ENCODE assay signal across 32 mouse cellular contexts in genomic region chr15:91281521-91281920, GRCm38 (mm10).
DNase-seq lines count a peak whose midpoint lies in the region; ATAC-seq and TF ChIP-seq lines count a peak whose summit lies in the region.
"Had no signal": no experiment of that assay in that cellular context is flagged by ENCODE, and none has a peak within 500 bp of the region (broad histone marks: within the 10 kb centered on the region; RNA-seq: fewer than 3 reads in every experiment).

No protein-coding gene starts in this region.

- ATAC-seq in lung, postnatal 0 days: no peak
- no peak for ATAC-seq in hindbrain, postnatal 0 days
- ATAC-seq: liver, embryonic 12.5 days; liver, postnatal 0 days had no signal

- no peaks in the 10 kb centered on the region for H3K4me1 ChIP-seq in lung, postnatal 0 days (ENCODE audit: insufficient read depth, low read depth, low read length)
- no peaks in the 10 kb centered on the region for H3K4me1 ChIP-seq in hindbrain, postnatal 0 days (ENCODE audit: insufficient read depth, low read length)
- H3K4me1 ChIP-seq: embryonic facial prominence, embryonic 10.5 days; embryonic facial prominence, embryonic 15.5 days; forebrain, embryonic 12.5 days; hindbrain, embryonic 10.5 days; hindbrain, embryonic 15.5 days; kidney, embryonic 15.5 days; limb, embryonic 12.5 days; liver, embryonic 12.5 days; megakaryocyte, embryonic 14.5 days; midbrain, embryonic 12.5 days; neural tube, embryonic 12.5 days had no signal

- intact Hi-C loops in gastrocnemius, postnatal 14 days (cut with DNase I; ENCODE audit: low total_unique reads): no loop called here

- H3K27ac ChIP-seq in lung, postnatal 0 days (ENCODE audit: low read length): no peak overlapping the region
- H3K27ac ChIP-seq in hindbrain, postnatal 0 days: no peak overlapping the region
- H3K27ac ChIP-seq: embryonic facial prominence, embryonic 10.5 days; embryonic facial prominence, embryonic 15.5 days; forebrain, embryonic 12.5 days; hindbrain, embryonic 10.5 days; hindbrain, embryonic 15.5 days; kidney, embryonic 15.5 days; left cerebral cortex, adult 2 months; limb, embryonic 12.5 days; liver, embryonic 12.5 days; midbrain, embryonic 12.5 days; neural tube, embryonic 12.5 days had no signal

- no peaks in the 10 kb centered on the region for H3K36me3 ChIP-seq in lung, postnatal 0 days (ENCODE audit: insufficient read depth, low read length)
- H3K36me3 ChIP-seq in hindbrain, postnatal 0 days (ENCODE audit: insufficient read depth, low read length): no peaks in the 10 kb centered on the region
- H3K36me3 ChIP-seq: embryonic facial prominence, embryonic 10.5 days; embryonic facial prominence, embryonic 15.5 days; forebrain, embryonic 12.5 days; hindbrain, embryonic 10.5 days; hindbrain, embryonic 15.5 days; kidney, embryonic 15.5 days; limb, embryonic 12.5 days; liver, embryonic 12.5 days; midbrain, embryonic 12.5 days; neural tube, embryonic 12.5 days had no signal

- H3K4me3 ChIP-seq in lung, postnatal 0 days (ENCODE audit: low read depth, low read length): no peak overlapping the region
- H3K4me3 ChIP-seq in hindbrain, postnatal 0 days (ENCODE audit: low read length): no peak overlapping the region
- H3K4me3 ChIP-seq: embryonic facial prominence, embryonic 10.5 days; embryonic facial prominence, embryonic 15.5 days; forebrain, embryonic 12.5 days; hindbrain, embryonic 10.5 days; hindbrain, embryonic 15.5 days; kidney, embryonic 15.5 days; left cerebral cortex, adult 2 months; limb, embryonic 12.5 days; liver, embryonic 12.5 days; megakaryocyte, embryonic 14.5 days; midbrain, embryonic 12.5 days; myocyte; neural tube, embryonic 12.5 days had no signal

- H3K27me3 ChIP-seq in lung, postnatal 0 days (replicated peaks; ENCODE audit: insufficient read depth, low read length): no peaks in the 10 kb centered on the region
- no peaks in the 10 kb centered on the region for H3K27me3 ChIP-seq in hindbrain, postnatal 0 days (ENCODE audit: insufficient read depth, low read length)
- H3K27me3 ChIP-seq: embryonic facial prominence, embryonic 15.5 days; forebrain, embryonic 12.5 days; hindbrain, embryonic 15.5 days; kidney, embryonic 15.5 days; limb, embryonic 12.5 days; liver, embryonic 12.5 days; megakaryocyte, embryonic 14.5 days; midbrain, embryonic 12.5 days; neural tube, embryonic 12.5 days had no signal

- H3K4me2 ChIP-seq in lung, postnatal 0 days (replicated peaks; ENCODE audit: low read depth, low read length): no peak overlapping the region
- no peak overlapping the region for H3K4me2 ChIP-seq in hindbrain, postnatal 0 days (ENCODE audit: low read depth, low read length)
- H3K4me2 ChIP-seq: embryonic facial prominence, embryonic 15.5 days; forebrain, embryonic 12.5 days; hindbrain, embryonic 15.5 days; kidney, embryonic 15.5 days; limb, embryonic 12.5 days; liver, embryonic 12.5 days; midbrain, embryonic 12.5 days; neural tube, embryonic 12.5 days had no signal

- peak; percentile 29 for DNase-seq in adrenal gland, postnatal 14 days
- no peak for DNase-seq in adrenal gland, postnatal 25 days
- peak; percentile 41 for DNase-seq in gastrocnemius, postnatal 25 days
- no peak for DNase-seq in gastrocnemius, postnatal 14 days
- DNase-seq in lung, postnatal 36 days: peak; percentile 5
- no peak for DNase-seq in lung, postnatal 0 days (ENCODE audit: low spot score)
- no peak for DNase-seq in hindbrain, postnatal 0 days (ENCODE audit: low spot score)
- DNase-seq: adrenal gland, adult 8-10 months; cerebellum, adult 8-10 months; cerebellum, postnatal 25 days; gastrocnemius, postnatal 36 days; heart, postnatal 14 days; kidney, adult 18-20 months; kidney, postnatal 25 days; liver, postnatal 0 days; lung, postnatal 4 days; right cerebral cortex, adult 18-20 months; thymus, adult 2 months; thymus, postnatal 36 days had no signal

- no peak for TF ChIP-seq CTCF in lung, postnatal 0 days (IDR thresholded peaks at IDR 0.05)
- TF ChIP-seq CTCF in hindbrain, postnatal 0 days (IDR thresholded peaks at IDR 0.05; ENCODE audit: low read depth): no peak

- no peak overlapping the region for H3K9ac ChIP-seq in lung, postnatal 0 days (replicated peaks; ENCODE audit: low read depth)
- no peak overlapping the region for H3K9ac ChIP-seq in hindbrain, postnatal 0 days (replicated peaks; ENCODE audit: low read length)
- H3K9ac ChIP-seq: embryonic facial prominence, embryonic 15.5 days; forebrain, embryonic 12.5 days; hindbrain, embryonic 15.5 days; kidney, embryonic 15.5 days; limb, embryonic 12.5 days; liver, embryonic 12.5 days; liver, postnatal 0 days; midbrain, embryonic 12.5 days; neural tube, embryonic 12.5 days had no signal

- TF ChIP-seq EP300 in lung, postnatal 0 days (IDR thresholded peaks at IDR 0.05): no peak

- H3K9me3 ChIP-seq in lung, postnatal 0 days (ENCODE audit: low read length): no peaks in the 10 kb centered on the region
- no peaks in the 10 kb centered on the region for H3K9me3 ChIP-seq in hindbrain, postnatal 0 days (ENCODE audit: low read length)
- H3K9me3 ChIP-seq: embryonic facial prominence, embryonic 15.5 days; forebrain, embryonic 12.5 days; hindbrain, embryonic 15.5 days; kidney, embryonic 15.5 days; limb, embryonic 12.5 days; midbrain, embryonic 12.5 days; neural tube, embryonic 12.5 days had no signal

- 83% methylated on average over 5 of the region's 5 CpGs for WGBS in lung, postnatal 0 days
- WGBS in hindbrain, postnatal 0 days: 81% methylated on average over 5 of the region's 5 CpGs

Comparison
In these comparisons a context has a peak if more than half of its experiments do, and no peak if none do; other contexts are left out.
1. DNase-seq: peak in adrenal gland, postnatal 14 days (single experiment), gastrocnemius, postnatal 25 days (single experiment) and lung, postnatal 36 days (single experiment); none in adrenal gland, postnatal 25 days (single experiment), gastrocnemius, postnatal 14 days (single experiment), lung, postnatal 0 days (single experiment) and hindbrain, postnatal 0 days (single experiment).